Mouse (Mus musculus): ENCODE data around the gene Dek.

The Dek gene

GRCm38 (mm10) chr13:47056126-47056525 is 49.9 kb downstream of the Dek start:
- DNase-seq (ENCODE audit: low read depth, low spot score) = peak; percentile 85

GRCm38 (mm10) chr13:47053971-47054370 is 52.0 kb downstream of the Dek start:
- no peak for DNase-seq (ENCODE audit: low read depth, low spot score)

- DNase-seq (ENCODE audit: low read depth, low spot score) = no peak
Measured at GRCm38 (mm10) chr13:47050009-47050408, 56.0 kb downstream of the Dek start.

- DNase-seq (ENCODE audit: low read depth, low spot score) = no peak
Measured at GRCm38 (mm10) chr13:47047996-47048395, 58.0 kb downstream of the Dek start.

GRCm38 (mm10) chr13:47044617-47044947 is 61.4 kb downstream of the Dek start, which contains the start of gene Tpmt:
Gene Tpmt (minus strand): TSS chr13:47044737.
- peak; percentile 19 for DNase-seq (ENCODE audit: low read depth, low spot score)

- DNase-seq (ENCODE audit: low read depth, low spot score) = no peak
Measured at GRCm38 (mm10) chr13:47043833-47044616, 62.0 kb downstream of the Dek start.

GRCm38 (mm10) chr13:47043030-47043680 is 62.8 kb downstream of the Dek start, which contains the start of gene Kdm1b:
Gene Kdm1b (plus strand): TSS chr13:47043499.
- DNase-seq (ENCODE audit: low read depth, low spot score) = peak; percentile 98

- no peak for DNase-seq (ENCODE audit: low read depth, low spot score)
Measured at GRCm38 (mm10) chr13:47042024-47042633, 63.9 kb downstream of the Dek start.

- DNase-seq (ENCODE audit: low read depth, low spot score) = no peak
Measured at GRCm38 (mm10) chr13:47040061-47040460, 65.9 kb downstream of the Dek start.

- DNase-seq (ENCODE audit: low read depth, low spot score) = no peak
Measured at GRCm38 (mm10) chr13:47037946-47038345, 68.1 kb downstream of the Dek start.
